12 mouse cellular contexts compared by ENCODE assay signal in genomic region chr6:49194536-49194935, GRCm38 (mm10).
"Had no signal": no experiment of that assay in that cellular context is flagged by ENCODE, and none has a peak within 500 bp of the region (broad histone marks: within the 10 kb centered on the region; RNA-seq: fewer than 3 reads in every experiment).

No protein-coding gene starts in this region.

- DNase-seq: retina, postnatal 1 day; right cerebral cortex, adult 18-20 months; right cerebral cortex, postnatal 14 days; right cerebral cortex, postnatal 25 days; right cerebral cortex, postnatal 4 days; spleen, adult 18-20 months; thymus, adult 18-20 months; thymus, adult 2 months; thymus, postnatal 14 days; thymus, postnatal 25 days; thymus, postnatal 36 days; thymus, postnatal 4 days had no signal
